Mouse (Mus musculus): ENCODE measurements around the gene Rint1. TPM values are rescaled to one million over a fixed set of nuclear protein-coding genes. Genes with fewer than 3 reads are reported as not detected.

Rint1 gene
- polyA plus RNA-seq, 1 experiment, result 33.2 TPM

GRCm38 (mm10) chr5:23762531-23762930, 25.0 kb upstream of the Rint1 start:
- no peak overlapping the region for H3K27ac ChIP-seq (ENCODE audit: insufficient read depth, low read length)
- no peaks in the 10 kb centered on the region for H3K9me3 ChIP-seq (replicated peaks; ENCODE audit: control insufficient read depth, insufficient read depth, low read length, poor library complexity, severe bottlenecking)
- H3K27me3 ChIP-seq (ENCODE audit: control insufficient read depth, insufficient read depth, low read length, poor library complexity, severe bottlenecking), result no peaks in the 10 kb centered on the region
- no peaks in the 10 kb centered on the region for H3K4me1 ChIP-seq (ENCODE audit: control insufficient read depth, insufficient read depth, low read length)
- no peak overlapping the region for H3K4me3 ChIP-seq (ENCODE audit: low read depth, low read length)
- peaks cover 56% of the 10 kb centered on the region for H3K36me3 ChIP-seq (ENCODE audit: control insufficient read depth, insufficient read depth, low read length, poor library complexity, severe bottlenecking)
- TF ChIP-seq EP300 (IDR thresholded peaks at IDR 0.05; ENCODE audit: insufficient read depth, low read depth, low read length), result no peak
- no peak for TF ChIP-seq POLR2A (IDR thresholded peaks at IDR 0.05; ENCODE audit: insufficient read depth, low read length)
- TF ChIP-seq CTCF (IDR thresholded peaks at IDR 0.05; ENCODE audit: low read depth, low read length), result no peak
- no peak overlapping the region for H3K9ac ChIP-seq (ENCODE audit: low read depth, poor library complexity, severe bottlenecking)

GRCm38 (mm10) chr5:23764557-23764956, 23.0 kb upstream of the Rint1 start:
- no peak for TF ChIP-seq POLR2A (IDR thresholded peaks at IDR 0.05; ENCODE audit: insufficient read depth, low read length)
- no peak for TF ChIP-seq EP300 (IDR thresholded peaks at IDR 0.05; ENCODE audit: insufficient read depth, low read depth, low read length)
- TF ChIP-seq CTCF (IDR thresholded peaks at IDR 0.05; ENCODE audit: low read depth, low read length), result no peak
- Histone ChIP-seq H3K27ac (ENCODE audit: insufficient read depth, low read length) (no peak overlapping the region), H3K9ac (ENCODE audit: low read depth, poor library complexity, severe bottlenecking) (no peak overlapping the region), H3K4me3 (ENCODE audit: low read depth, low read length) (no peak overlapping the region), H3K4me1 (ENCODE audit: control insufficient read depth, insufficient read depth, low read length) (no peaks in the 10 kb centered on the region), H3K36me3 (ENCODE audit: control insufficient read depth, insufficient read depth, low read length, poor library complexity, severe bottlenecking) (peaks cover 53% of the 10 kb centered on the region), H3K9me3 (replicated peaks; ENCODE audit: control insufficient read depth, insufficient read depth, low read length, poor library complexity, severe bottlenecking) (no peaks in the 10 kb centered on the region), H3K27me3 (ENCODE audit: control insufficient read depth, insufficient read depth, low read length, poor library complexity, severe bottlenecking) (no peaks in the 10 kb centered on the region)

- no peak overlapping the region for H3K27ac ChIP-seq (ENCODE audit: insufficient read depth, low read length)
- no peak overlapping the region for H3K9ac ChIP-seq (ENCODE audit: low read depth, poor library complexity, severe bottlenecking)
- H3K36me3 ChIP-seq (ENCODE audit: control insufficient read depth, insufficient read depth, low read length, poor library complexity, severe bottlenecking), result peaks cover 36% of the 10 kb centered on the region
- H3K4me1 ChIP-seq (ENCODE audit: control insufficient read depth, insufficient read depth, low read length), result no peaks in the 10 kb centered on the region
- H3K4me3 ChIP-seq (ENCODE audit: low read depth, low read length), result no peak overlapping the region
- no peaks in the 10 kb centered on the region for H3K27me3 ChIP-seq (ENCODE audit: control insufficient read depth, insufficient read depth, low read length, poor library complexity, severe bottlenecking)
- TF ChIP-seq POLR2A (IDR thresholded peaks at IDR 0.05; ENCODE audit: insufficient read depth, low read length) (no peak), EP300 (IDR thresholded peaks at IDR 0.05; ENCODE audit: insufficient read depth, low read depth, low read length) (no peak), CTCF (IDR thresholded peaks at IDR 0.05; ENCODE audit: low read depth, low read length) (no peak)
- H3K9me3 ChIP-seq (replicated peaks; ENCODE audit: control insufficient read depth, insufficient read depth, low read length, poor library complexity, severe bottlenecking), result no peaks in the 10 kb centered on the region
These were observed 16.4 kb upstream of the Rint1 start for GRCm38 (mm10) chr5:23771105-23771504.

DNA sequence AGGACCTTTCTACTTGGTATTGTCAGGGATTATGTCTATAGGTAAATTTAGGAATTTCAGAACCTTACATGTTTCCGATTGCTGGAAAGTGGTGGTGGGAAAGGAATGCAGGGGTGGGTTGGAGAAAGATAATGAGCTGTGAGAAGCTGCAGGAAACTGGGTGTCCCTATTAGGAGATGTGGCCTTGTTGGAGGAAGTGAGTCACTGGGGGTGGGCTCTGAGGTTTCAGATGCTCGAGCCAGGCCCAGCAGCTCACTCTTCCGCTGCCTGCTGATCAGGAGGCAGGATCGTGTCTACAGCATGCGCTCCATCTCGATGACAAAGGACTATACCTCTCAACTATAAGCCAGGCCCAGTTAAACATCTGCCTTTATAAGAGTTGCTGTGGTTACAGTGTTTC, 13.3 kb upstream of the Rint1 start:
- H3K27ac ChIP-seq (ENCODE audit: insufficient read depth, low read length), result no peak overlapping the region
- H3K9ac ChIP-seq (ENCODE audit: low read depth, poor library complexity, severe bottlenecking), result no peak overlapping the region
- no peak overlapping the region for H3K4me3 ChIP-seq (ENCODE audit: low read depth, low read length)
- no peaks in the 10 kb centered on the region for H3K4me1 ChIP-seq (ENCODE audit: control insufficient read depth, insufficient read depth, low read length)
- no peaks in the 10 kb centered on the region for H3K27me3 ChIP-seq (ENCODE audit: control insufficient read depth, insufficient read depth, low read length, poor library complexity, severe bottlenecking)
- no peak for TF ChIP-seq POLR2A (IDR thresholded peaks at IDR 0.05; ENCODE audit: insufficient read depth, low read length)
- no peak for TF ChIP-seq CTCF (IDR thresholded peaks at IDR 0.05; ENCODE audit: low read depth, low read length)
- peaks cover 22% of the 10 kb centered on the region for H3K36me3 ChIP-seq (ENCODE audit: control insufficient read depth, insufficient read depth, low read length, poor library complexity, severe bottlenecking)
- H3K9me3 ChIP-seq (replicated peaks; ENCODE audit: control insufficient read depth, insufficient read depth, low read length, poor library complexity, severe bottlenecking), result no peaks in the 10 kb centered on the region

- Histone ChIP-seq H3K27me3 (ENCODE audit: control insufficient read depth, insufficient read depth, low read length, poor library complexity, severe bottlenecking) (no peaks in the 10 kb centered on the region), H3K27ac (ENCODE audit: insufficient read depth, low read length) (no peak overlapping the region), H3K4me3 (ENCODE audit: low read depth, low read length) (no peak overlapping the region), H3K9ac (ENCODE audit: low read depth, poor library complexity, severe bottlenecking) (no peak overlapping the region), H3K4me1 (ENCODE audit: control insufficient read depth, insufficient read depth, low read length) (peaks cover 1% of the 10 kb centered on the region), H3K36me3 (ENCODE audit: control insufficient read depth, insufficient read depth, low read length, poor library complexity, severe bottlenecking) (peaks cover 8% of the 10 kb centered on the region), H3K9me3 (replicated peaks; ENCODE audit: control insufficient read depth, insufficient read depth, low read length, poor library complexity, severe bottlenecking) (peaks cover 2% of the 10 kb centered on the region; the same call in 1 of the 2 replicates)
- TF ChIP-seq EP300 (IDR thresholded peaks at IDR 0.05; ENCODE audit: insufficient read depth, low read depth, low read length), result no peak
- peak; percentile 18 for TF ChIP-seq CTCF (IDR thresholded peaks at IDR 0.05; ENCODE audit: low read depth, low read length)
These were observed 7.0 kb upstream of the Rint1 start for GRCm38 (mm10) chr5:23780516-23780915.

DNA sequence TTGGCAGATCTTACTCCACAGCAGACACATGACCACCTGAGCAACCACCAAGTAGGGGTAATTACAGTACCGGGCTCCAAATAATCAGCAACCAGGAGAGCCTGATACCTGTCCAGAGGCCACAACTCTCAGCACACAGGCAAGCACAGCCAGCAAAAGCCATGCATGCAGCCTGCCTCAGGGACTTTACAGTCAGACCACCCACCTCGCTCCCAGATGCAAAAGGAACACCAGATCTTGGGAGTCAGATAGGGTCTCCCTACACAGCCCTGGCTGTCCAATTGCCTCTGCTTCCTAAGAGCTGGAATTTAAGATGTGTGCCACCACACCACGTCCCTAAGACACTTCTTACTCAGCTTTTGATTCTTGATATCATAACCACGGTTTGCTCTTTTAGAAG, 6.3 kb upstream of the Rint1 start:
- no peak overlapping the region for H3K27ac ChIP-seq (ENCODE audit: insufficient read depth, low read length)
- no peak overlapping the region for H3K9ac ChIP-seq (ENCODE audit: low read depth, poor library complexity, severe bottlenecking)
- H3K9me3 ChIP-seq (replicated peaks; ENCODE audit: control insufficient read depth, insufficient read depth, low read length, poor library complexity, severe bottlenecking), result peaks cover 2% of the 10 kb centered on the region; the same call in 1 of the 2 replicates
- H3K27me3 ChIP-seq (ENCODE audit: control insufficient read depth, insufficient read depth, low read length, poor library complexity, severe bottlenecking), result no peaks in the 10 kb centered on the region
- no peak overlapping the region for H3K4me3 ChIP-seq (ENCODE audit: low read depth, low read length)
- TF ChIP-seq POLR2A (IDR thresholded peaks at IDR 0.05; ENCODE audit: insufficient read depth, low read length), result no peak
- no peak for TF ChIP-seq EP300 (IDR thresholded peaks at IDR 0.05; ENCODE audit: insufficient read depth, low read depth, low read length)
- no peak for TF ChIP-seq CTCF (IDR thresholded peaks at IDR 0.05; ENCODE audit: low read depth, low read length)
- H3K4me1 ChIP-seq (ENCODE audit: control insufficient read depth, insufficient read depth, low read length), result peaks cover 1% of the 10 kb centered on the region
- H3K36me3 ChIP-seq (ENCODE audit: control insufficient read depth, insufficient read depth, low read length, poor library complexity, severe bottlenecking), result peaks cover 5% of the 10 kb centered on the region
